Mouse (Mus musculus) retina, adult 2 months (tissue): ENCODE measurements around the gene Tdp1.

ENCODE experiments used
- DNase-seq: peaks from one replicate; pipeline ENCODE4 v3.0.0-alpha.2; 2012; ENCODE audit warnings: low read depth, low spot score

Tdp1 gene

GRCm38 (mm10) chr12:100000381-100000780, 116.1 kb downstream of the Tdp1 start:
- no peak for DNase-seq

- no peak for DNase-seq
These were observed 116.9 kb downstream of the Tdp1 start for GRCm38 (mm10) chr12:100001246-100001645.

GRCm38 (mm10) chr12:100001910-100002309, 117.6 kb downstream of the Tdp1 start:
- DNase-seq, result no peak

- no peak for DNase-seq
These were observed 118.7 kb downstream of the Tdp1 start for GRCm38 (mm10) chr12:100002914-100003587.
